Mouse (Mus musculus): ENCODE data around the gene Nop58.

DNA sequence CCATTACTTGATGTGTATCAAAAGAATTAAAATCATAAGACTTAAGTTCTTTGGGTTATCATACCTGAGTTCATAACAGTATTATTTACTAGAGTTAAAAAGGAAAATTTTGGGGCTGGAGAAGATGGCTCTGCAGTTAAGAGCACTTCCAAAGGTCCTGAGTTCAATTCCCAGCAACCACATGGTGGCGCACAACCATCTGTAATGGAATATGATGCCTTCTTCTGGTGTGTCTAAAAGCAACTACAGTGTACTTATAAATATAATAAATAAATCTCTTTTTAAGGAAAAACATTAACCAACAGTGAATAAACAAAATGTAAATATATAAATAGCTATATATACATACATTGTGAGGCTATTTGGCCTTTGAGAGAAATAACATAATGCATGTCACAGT, 17.0 kb downstream of the Nop58 start:
- TF ChIP-seq EP300 (IDR thresholded peaks at IDR 0.05; ENCODE audit: insufficient read depth, low read depth, low read length): no peak
- no peak for TF ChIP-seq CTCF (IDR thresholded peaks at IDR 0.05; ENCODE audit: low read depth, low read length)

Measured in ES-Bruce4 (cell line).